Mouse (Mus musculus): Measurements from ENCODE around the gene Iqcd. TPM values are rescaled to one million over a fixed set of nuclear protein-coding genes. Genes with fewer than 3 reads are reported as not detected.

The Iqcd gene
- polyA plus RNA-seq, 2 experiments, result 0.12 to 1.4 TPM

DNA sequence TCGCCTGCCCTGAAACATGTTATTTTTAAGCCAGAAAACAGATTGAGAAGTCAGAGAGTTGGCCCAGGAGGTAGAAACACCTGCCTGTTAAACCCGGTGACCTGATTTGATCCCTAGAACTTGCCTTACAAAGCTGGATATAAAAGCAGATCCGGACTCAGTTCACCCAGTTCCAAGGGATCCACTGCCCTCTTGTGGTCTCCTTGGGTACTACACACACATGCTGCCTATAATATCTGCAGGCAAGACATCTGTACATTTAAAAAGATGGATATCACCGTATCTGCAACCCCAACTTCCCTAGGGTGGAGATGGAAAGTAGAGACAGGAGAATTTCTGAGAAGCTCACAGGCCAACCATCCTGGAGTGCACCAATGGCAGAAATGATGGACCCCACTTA lies 27.1 kb downstream of the Iqcd start:
- H3K27ac ChIP-seq (replicated peaks; ENCODE audit: low read depth, low read length), result no peak overlapping the region
- no peak for ATAC-seq (ENCODE audit: low FRiP score, low read depth)
- H3K4me2 ChIP-seq (replicated peaks; ENCODE audit: low read depth, low read length, severe bottlenecking), result no peak overlapping the region
- H3K4me1 ChIP-seq (ENCODE audit: control insufficient read depth, insufficient read depth, low read length), result peaks cover 13% of the 10 kb centered on the region
- H3K9me3 ChIP-seq (ENCODE audit: control insufficient read depth, low read length), result peaks cover 3% of the 10 kb centered on the region; the same call in 1 of the 2 replicates
- H3K9ac ChIP-seq (ENCODE audit: low read depth, low read length, severe bottlenecking), result no peak overlapping the region
- DNase-seq (ENCODE audit: low spot score), result no peak
- no peak for TF ChIP-seq POLR2A (IDR thresholded peaks at IDR 0.05; ENCODE audit: borderline replicate concordance, extremely low read depth, insufficient read depth, insufficient read length)
- peaks cover 41% of the 10 kb centered on the region for H3K36me3 ChIP-seq (ENCODE audit: control insufficient read depth, insufficient read depth, low read length)
- H3K27me3 ChIP-seq (ENCODE audit: control insufficient read depth, insufficient read depth, low read length), result no peaks in the 10 kb centered on the region
- 96% methylated on average over 4 of the region's 4 CpGs for WGBS
- H3K4me3 ChIP-seq (replicated peaks; ENCODE audit: low read length), result no peak overlapping the region

- Histone ChIP-seq H3K27ac (replicated peaks; ENCODE audit: low read depth, low read length) (no peak overlapping the region), H3K4me1 (ENCODE audit: control insufficient read depth, insufficient read depth, low read length) (peaks cover 3% of the 10 kb centered on the region), H3K9me3 (ENCODE audit: control insufficient read depth, low read length) (peaks cover 3% of the 10 kb centered on the region; the same call in 1 of the 2 replicates), H3K4me2 (replicated peaks; ENCODE audit: low read depth, low read length, severe bottlenecking) (no peak overlapping the region), H3K36me3 (ENCODE audit: control insufficient read depth, insufficient read depth, low read length) (peaks cover 70% of the 10 kb centered on the region), H3K27me3 (ENCODE audit: control insufficient read depth, insufficient read depth, low read length) (no peaks in the 10 kb centered on the region), H3K4me3 (replicated peaks; ENCODE audit: low read length) (no peak overlapping the region), H3K9ac (ENCODE audit: low read depth, low read length, severe bottlenecking) (no peak overlapping the region)
- WGBS, result 79% methylated on average over 11 of the region's 12 CpGs
- ATAC-seq (ENCODE audit: low FRiP score, low read depth) (no peak), DNase-seq (ENCODE audit: low spot score) (no peak)
- no peak for TF ChIP-seq POLR2A (IDR thresholded peaks at IDR 0.05; ENCODE audit: borderline replicate concordance, extremely low read depth, insufficient read depth, insufficient read length)
Observed at GRCm38 (mm10) chr5:120618778-120619177, 30.0 kb downstream of the Iqcd start.

DNA sequence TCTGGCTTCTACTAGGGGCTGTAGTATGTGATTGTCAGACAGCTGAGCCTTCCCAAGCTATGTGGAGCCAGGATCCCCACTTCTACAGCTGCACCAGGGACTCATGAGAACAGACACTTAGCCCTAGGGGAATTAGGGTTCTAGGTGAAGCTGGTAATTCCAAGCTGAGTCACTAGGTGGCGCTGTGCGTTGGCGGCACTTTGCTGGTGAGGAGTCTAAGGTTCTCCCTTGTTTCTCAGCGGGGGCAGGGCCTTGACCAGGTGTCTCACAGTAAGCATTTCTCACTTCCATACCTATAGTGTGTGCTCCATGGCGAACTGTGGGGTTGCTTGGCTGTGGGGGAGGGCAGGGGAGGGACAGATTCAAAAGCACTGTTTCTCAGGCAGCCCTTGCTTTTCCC lies 30.4 kb downstream of the Iqcd start:
- H3K9me3 ChIP-seq (ENCODE audit: control insufficient read depth, low read length), result peaks cover 3% of the 10 kb centered on the region; the same call in 1 of the 2 replicates
- no peak overlapping the region for H3K27ac ChIP-seq (replicated peaks; ENCODE audit: low read depth, low read length)
- no peaks in the 10 kb centered on the region for H3K27me3 ChIP-seq (ENCODE audit: control insufficient read depth, insufficient read depth, low read length)
- no peak for ATAC-seq (ENCODE audit: low FRiP score, low read depth)
- no peak overlapping the region for H3K9ac ChIP-seq (ENCODE audit: low read depth, low read length, severe bottlenecking)
- H3K4me3 ChIP-seq (replicated peaks; ENCODE audit: low read length), result no peak overlapping the region
- no peak overlapping the region for H3K4me2 ChIP-seq (replicated peaks; ENCODE audit: low read depth, low read length, severe bottlenecking)
- TF ChIP-seq POLR2A (IDR thresholded peaks at IDR 0.05; ENCODE audit: borderline replicate concordance, extremely low read depth, insufficient read depth, insufficient read length), result no peak
- peaks cover 74% of the 10 kb centered on the region for H3K36me3 ChIP-seq (ENCODE audit: control insufficient read depth, insufficient read depth, low read length)
- H3K4me1 ChIP-seq (ENCODE audit: control insufficient read depth, insufficient read depth, low read length), result no peaks in the 10 kb centered on the region; the same call in 1 of the 2 replicates
- 22% methylated on average over 5 of the region's 5 CpGs for WGBS
- peak; percentile 33 for DNase-seq (ENCODE audit: low spot score)

GRCm38 (mm10) chr5:120620375-120621077 lies 31.7 kb downstream of the Iqcd start:
- Histone ChIP-seq H3K36me3 (ENCODE audit: control insufficient read depth, insufficient read depth, low read length) (peaks cover 87% of the 10 kb centered on the region), H3K4me2 (replicated peaks; ENCODE audit: low read depth, low read length, severe bottlenecking) (no peak overlapping the region), H3K27ac (replicated peaks; ENCODE audit: low read depth, low read length) (no peak overlapping the region), H3K27me3 (ENCODE audit: control insufficient read depth, insufficient read depth, low read length) (no peaks in the 10 kb centered on the region), H3K4me3 (replicated peaks; ENCODE audit: low read length) (no peak overlapping the region), H3K9ac (ENCODE audit: low read depth, low read length, severe bottlenecking) (no peak overlapping the region), H3K9me3 (ENCODE audit: control insufficient read depth, low read length) (peaks cover 3% of the 10 kb centered on the region; the same call in 1 of the 2 replicates), H3K4me1 (ENCODE audit: control insufficient read depth, insufficient read depth, low read length) (no peaks in the 10 kb centered on the region; the same call in 1 of the 2 replicates)
- TF ChIP-seq POLR2A (IDR thresholded peaks at IDR 0.05; ENCODE audit: borderline replicate concordance, extremely low read depth, insufficient read depth, insufficient read length), result no peak
- 73% methylated on average over 18 of the region's 18 CpGs for WGBS
- DNase-seq (ENCODE audit: low spot score) (peak; percentile 51), ATAC-seq (ENCODE audit: low FRiP score, low read depth) (no peak)

DNA sequence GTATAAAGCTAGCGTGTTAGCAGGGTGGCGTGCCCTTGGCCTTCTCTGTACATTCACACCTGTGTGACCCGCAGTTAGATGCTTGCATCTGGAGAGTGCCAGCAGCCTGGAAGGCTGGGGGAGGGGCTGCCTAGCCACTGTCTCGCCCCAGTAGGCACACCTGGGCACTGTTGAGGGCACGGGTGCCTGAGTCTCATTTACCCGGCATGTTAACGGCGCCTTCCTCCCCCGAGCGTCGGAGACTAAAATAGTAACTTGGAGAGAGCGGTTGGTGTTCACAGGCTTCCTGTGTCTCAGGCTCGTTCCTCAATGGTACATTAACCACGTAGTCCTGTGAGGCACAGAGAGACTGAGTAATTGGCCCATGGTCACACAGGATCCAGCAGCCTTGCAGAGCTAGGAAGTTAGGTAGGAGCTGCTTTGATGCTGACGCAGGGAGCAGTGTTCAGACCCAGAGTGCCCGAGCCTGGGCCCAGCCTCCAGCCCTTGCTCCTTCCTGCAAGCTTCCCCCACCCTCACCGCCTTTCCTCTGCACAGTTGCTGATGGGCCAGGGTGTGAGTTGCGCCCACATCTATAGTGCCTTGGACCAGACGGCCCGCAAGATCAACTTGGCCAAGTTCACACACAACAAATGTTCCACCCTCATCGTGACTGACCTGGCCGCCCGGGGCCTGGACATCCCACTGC lies 32.4 kb downstream of the Iqcd start:
- Histone ChIP-seq H3K4me1 (ENCODE audit: control insufficient read depth, insufficient read depth, low read length) (no peaks in the 10 kb centered on the region; the same call in 1 of the 2 replicates), H3K9me3 (ENCODE audit: control insufficient read depth, low read length) (no peaks in the 10 kb centered on the region), H3K27me3 (ENCODE audit: control insufficient read depth, insufficient read depth, low read length) (no peaks in the 10 kb centered on the region), H3K4me2 (replicated peaks; ENCODE audit: low read depth, low read length, severe bottlenecking) (no peak overlapping the region), H3K27ac (replicated peaks; ENCODE audit: low read depth, low read length) (no peak overlapping the region), H3K4me3 (replicated peaks; ENCODE audit: low read length) (no peak overlapping the region), H3K9ac (ENCODE audit: low read depth, low read length, severe bottlenecking) (no peak overlapping the region), H3K36me3 (ENCODE audit: control insufficient read depth, insufficient read depth, low read length) (peaks cover 93% of the 10 kb centered on the region)
- DNase-seq (ENCODE audit: low spot score), result no peak
- TF ChIP-seq POLR2A (IDR thresholded peaks at IDR 0.05; ENCODE audit: borderline replicate concordance, extremely low read depth, insufficient read depth, insufficient read length), result no peak
- no peak for ATAC-seq (ENCODE audit: low FRiP score, low read depth)
- 91% methylated on average over 23 of the region's 23 CpGs for WGBS

All from limb, embryonic 14.5 days (tissue).